In the genomic region with DNA sequence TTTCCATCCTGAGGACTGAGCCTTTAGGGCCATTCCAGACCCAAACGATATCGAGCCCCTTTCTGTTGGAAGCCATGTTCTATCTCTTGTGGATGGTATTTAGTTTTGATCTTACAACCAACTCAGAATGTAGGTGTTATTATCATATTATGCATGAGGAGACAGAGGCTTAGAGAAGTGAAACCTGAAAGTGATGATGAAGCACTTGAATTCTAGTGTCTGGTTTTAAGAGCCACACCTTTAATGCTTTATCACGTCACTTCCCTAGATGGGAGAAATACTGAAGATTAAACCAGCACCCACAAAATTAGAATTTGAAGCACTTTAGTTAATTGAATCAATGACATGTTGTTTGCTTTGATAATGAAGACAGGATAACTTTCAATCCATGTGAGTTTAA, we compare ENCODE assay signal across 21 mouse cellular contexts.
"Had no signal": no experiment of that assay in that cellular context is flagged by ENCODE, and none has a peak within 500 bp of the region (broad histone marks: within the 10 kb centered on the region; RNA-seq: fewer than 3 reads in every experiment).

No protein-coding gene starts in this region.

- H3K36me3 ChIP-seq: liver, embryonic 13.5 days; liver, embryonic 15.5 days; lung, embryonic 15.5 days; midbrain, embryonic 13.5 days; midbrain, embryonic 15.5 days; neural tube, embryonic 13.5 days; neural tube, embryonic 15.5 days; stomach, embryonic 15.5 days had no signal

- H3K4me3 ChIP-seq: liver, embryonic 13.5 days; liver, embryonic 15.5 days; lung, embryonic 15.5 days; megakaryocyte, embryonic 14.5 days; midbrain, embryonic 13.5 days; midbrain, embryonic 15.5 days; myocyte; neural tube, embryonic 13.5 days; neural tube, embryonic 15.5 days; stomach, embryonic 15.5 days had no signal

- H3K9ac ChIP-seq: liver, embryonic 13.5 days; liver, embryonic 15.5 days; liver, postnatal 0 days; lung, embryonic 15.5 days; midbrain, embryonic 13.5 days; midbrain, embryonic 15.5 days; neural tube, embryonic 13.5 days; neural tube, embryonic 15.5 days; stomach, embryonic 15.5 days had no signal

- H3K27me3 ChIP-seq: liver, embryonic 13.5 days; liver, embryonic 15.5 days; lung, embryonic 15.5 days; megakaryocyte, embryonic 14.5 days; midbrain, embryonic 13.5 days; midbrain, embryonic 15.5 days; neural tube, embryonic 13.5 days; neural tube, embryonic 15.5 days; stomach, embryonic 15.5 days had no signal

- H3K27ac ChIP-seq: liver, embryonic 13.5 days; liver, embryonic 15.5 days; lung, embryonic 15.5 days; midbrain, embryonic 13.5 days; midbrain, embryonic 15.5 days; neural tube, embryonic 13.5 days; neural tube, embryonic 15.5 days; stomach, embryonic 15.5 days; stomach, postnatal 0 days had no signal

- ATAC-seq: liver, postnatal 0 days; lung, postnatal 0 days; midbrain, embryonic 13.5 days; midbrain, embryonic 15.5 days had no signal

- H3K4me1 ChIP-seq: liver, embryonic 15.5 days; midbrain, embryonic 13.5 days; midbrain, embryonic 15.5 days; neural tube, embryonic 13.5 days had no signal

- H3K4me2 ChIP-seq: liver, embryonic 13.5 days; liver, embryonic 15.5 days; lung, embryonic 15.5 days; midbrain, embryonic 11.5 days; midbrain, embryonic 13.5 days; midbrain, embryonic 15.5 days; neural tube, embryonic 13.5 days; neural tube, embryonic 15.5 days; stomach, embryonic 15.5 days had no signal

- DNase-seq: liver, embryonic 13.5 days; liver, postnatal 0 days; lung, adult 2 months; lung, postnatal 14 days; lung, postnatal 36 days; right cerebral cortex, postnatal 14 days; thymus, adult 2 months; thymus, postnatal 25 days; thymus, postnatal 4 days had no signal

- H3K9me3 ChIP-seq: liver, embryonic 13.5 days; liver, embryonic 15.5 days; lung, embryonic 15.5 days; midbrain, embryonic 13.5 days; midbrain, embryonic 15.5 days; neural tube, embryonic 13.5 days; neural tube, embryonic 15.5 days; stomach, embryonic 15.5 days had no signal
